Mouse (Mus musculus): ENCODE measurements around the gene Espl1.

The Espl1 gene

DNA sequence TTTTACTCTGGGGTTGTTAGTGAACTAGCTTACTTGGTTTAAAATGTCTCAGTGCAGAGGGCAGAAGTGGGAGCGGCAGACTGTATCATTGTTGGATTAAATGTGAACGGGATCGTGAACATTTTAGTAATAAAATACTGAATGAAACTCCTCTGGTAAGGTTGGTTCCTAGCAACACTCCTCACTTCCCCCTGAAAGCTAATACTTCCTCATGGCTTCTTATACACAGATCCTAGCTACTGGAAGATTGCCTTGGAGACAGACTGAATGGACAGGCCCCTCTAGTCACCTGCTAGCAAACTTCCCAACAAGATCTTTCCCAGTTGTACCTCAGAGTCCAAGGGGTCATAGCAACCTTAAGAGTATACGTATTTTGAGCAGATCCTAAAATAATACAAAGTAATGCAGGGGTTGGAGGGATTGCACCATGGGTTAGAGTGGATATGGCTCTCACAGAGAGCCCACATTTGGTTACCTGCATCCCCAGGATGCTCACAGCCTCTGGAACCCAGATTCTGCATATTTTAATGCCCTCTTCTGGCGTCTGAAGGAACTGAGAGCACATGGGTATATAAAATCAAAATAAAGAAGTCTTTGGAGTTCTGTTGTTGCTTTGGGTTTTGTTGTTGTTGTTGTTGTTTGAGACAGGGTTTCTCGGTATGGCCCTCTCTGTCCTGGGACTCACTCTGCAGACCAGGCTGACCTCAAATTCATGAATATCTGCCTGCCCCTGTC lies 21.9 kb upstream of the Espl1 start:
- DNase-seq (ENCODE audit: low read depth, low spot score): peak; percentile 56

GRCm38 (mm10) chr15:102278726-102279091 lies 17.4 kb upstream of the Espl1 start:
- no peak for DNase-seq (ENCODE audit: low read depth, low spot score)

DNA sequence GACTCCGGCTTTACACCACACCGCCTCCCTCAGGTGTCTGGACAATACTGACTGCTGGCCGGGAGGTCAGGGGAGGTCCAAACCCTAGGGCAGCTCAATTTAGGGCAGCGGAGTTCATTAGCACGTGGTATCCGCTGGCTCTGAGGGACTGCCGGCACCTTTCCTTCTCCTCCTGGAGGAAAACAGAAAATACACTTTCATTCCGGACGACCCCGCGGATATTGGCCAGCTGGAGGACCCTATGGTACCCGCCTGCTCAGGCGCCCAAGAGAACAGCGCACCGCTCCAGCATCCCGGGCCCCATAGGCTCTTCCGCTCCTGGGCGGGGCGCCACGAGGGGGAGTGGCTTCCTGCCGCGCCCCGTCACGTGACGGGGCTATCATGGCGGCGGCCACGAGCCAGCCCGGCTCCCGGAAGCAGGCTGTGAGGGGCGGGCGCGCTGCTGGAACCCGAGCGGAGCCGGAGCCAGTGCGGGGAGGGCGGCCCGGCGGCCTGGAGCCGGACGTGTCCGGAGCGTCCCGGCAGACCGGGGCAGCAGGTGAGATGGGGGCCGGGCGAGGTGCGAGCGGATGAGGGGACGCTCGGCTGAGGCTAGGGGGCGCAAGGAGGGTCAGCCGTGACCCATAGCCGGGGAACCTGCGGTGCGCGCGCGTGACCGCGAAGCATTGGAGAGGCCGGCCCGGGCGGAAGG lies 16.8 kb upstream of the Espl1 start, which contains the start of gene Mfsd5:
TSS of gene Mfsd5 (plus strand) at position 363 of the 691 bp plus-strand sequence.
- DNase-seq (ENCODE audit: low read depth, low spot score): peak; percentile 90

DNA sequence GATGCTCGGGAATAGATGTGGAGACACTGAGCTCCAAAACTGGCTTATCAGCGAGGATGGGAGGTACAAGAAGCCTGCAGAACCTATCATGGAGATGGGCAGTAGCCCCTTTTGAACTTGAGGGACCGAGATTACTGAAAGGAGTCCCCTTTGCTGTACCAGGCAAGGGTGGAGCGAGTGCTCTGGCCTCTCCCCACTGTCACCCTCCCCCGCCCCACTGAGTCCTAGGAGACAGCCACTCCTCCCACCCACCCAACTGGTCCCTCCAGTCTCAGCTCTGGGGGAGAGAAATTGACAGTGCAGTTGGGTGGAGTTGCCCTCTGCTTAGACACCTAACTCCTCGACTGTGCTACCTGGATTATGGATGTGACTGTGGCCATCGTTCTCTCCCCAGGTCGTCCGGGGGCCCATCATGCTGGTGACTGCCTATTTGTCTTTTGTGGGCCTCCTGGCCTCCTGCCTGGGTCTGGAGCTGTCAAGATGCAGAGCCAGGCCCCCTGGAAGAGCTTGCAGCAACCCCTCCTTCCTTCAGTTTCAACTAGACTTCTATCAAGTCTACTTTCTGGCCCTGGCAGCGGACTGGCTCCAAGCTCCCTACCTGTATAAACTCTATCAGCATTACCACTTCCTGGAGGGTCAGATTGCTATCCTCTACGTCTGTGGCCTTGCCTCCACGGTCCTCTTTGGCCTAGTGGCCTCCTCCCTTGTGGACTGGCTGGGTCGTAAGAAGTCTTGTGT lies 16.1 kb upstream of the Espl1 start:
- DNase-seq (ENCODE audit: low read depth, low spot score): peak; percentile 82

- DNase-seq (ENCODE audit: low read depth, low spot score): no peak
Observed at GRCm38 (mm10) chr15:102280623-102281022, 15.4 kb upstream of the Espl1 start.

DNA sequence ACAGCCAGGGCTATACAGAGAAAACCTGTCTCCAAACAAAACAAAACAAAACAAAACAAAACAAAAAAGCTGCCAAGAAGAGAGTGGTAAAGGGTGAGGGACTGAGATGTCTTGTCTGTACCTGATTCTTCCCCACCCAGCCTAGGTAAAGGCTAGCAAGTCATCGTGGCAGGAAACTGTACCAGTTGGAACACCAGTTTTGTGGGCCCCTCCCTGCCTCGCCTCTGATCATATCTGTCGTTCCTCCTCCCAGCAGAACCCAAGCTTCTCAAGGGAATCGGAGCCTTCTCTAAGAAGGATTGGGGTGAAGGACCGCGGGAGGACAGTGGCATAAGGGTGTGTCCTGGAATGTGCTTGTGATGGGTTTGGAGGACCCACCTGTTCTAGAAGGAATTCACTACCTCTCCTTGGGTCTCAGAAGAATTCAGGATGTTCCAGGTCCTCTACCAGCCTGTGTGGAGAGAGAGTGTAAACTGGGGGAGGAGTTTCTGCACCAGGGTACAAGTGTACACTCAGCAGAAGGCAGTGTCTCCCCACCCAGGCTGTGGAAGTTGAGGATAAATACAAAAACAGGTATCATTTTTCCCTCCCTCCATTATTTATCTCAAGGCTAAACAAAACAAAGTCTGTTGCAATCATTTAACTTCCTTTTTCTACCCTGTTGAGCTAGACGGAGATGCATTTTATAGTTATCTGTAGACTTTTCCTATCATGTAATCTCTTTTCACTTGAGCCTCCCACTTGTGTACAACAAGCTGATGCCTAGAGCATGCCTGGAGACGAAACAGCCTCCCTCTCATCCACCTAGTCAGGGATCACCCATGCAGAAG lies 13.4 kb upstream of the Espl1 start:
- peak; percentile 80 for DNase-seq (ENCODE audit: low read depth, low spot score)

DNA sequence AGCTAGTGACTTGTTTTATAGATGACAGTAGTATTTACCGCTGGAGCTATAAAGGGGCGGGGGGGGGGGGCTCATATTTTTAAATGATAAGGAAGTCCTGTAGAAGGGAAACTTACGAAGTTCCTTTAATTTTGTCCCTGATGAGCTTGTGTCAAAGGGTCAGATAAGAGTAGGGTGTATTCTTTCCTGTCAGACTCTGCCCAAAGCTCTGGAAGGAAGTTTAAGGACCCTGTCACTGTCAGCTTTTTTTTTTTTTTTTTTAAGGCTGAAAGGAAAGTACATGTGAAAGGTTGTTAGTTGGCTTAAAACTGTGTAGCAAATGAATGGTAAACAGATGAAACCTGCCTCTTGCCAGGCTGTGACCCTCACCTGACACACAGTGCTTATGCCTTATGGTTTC lies 12.4 kb upstream of the Espl1 start:
- no peak for DNase-seq (ENCODE audit: low read depth, low spot score)

GRCm38 (mm10) chr15:102287395-102287794 lies 8.7 kb upstream of the Espl1 start:
- peak; percentile 56 for DNase-seq (ENCODE audit: low read depth, low spot score)

- DNase-seq (ENCODE audit: low read depth, low spot score): no peak
Observed at GRCm38 (mm10) chr15:102296368-102297006, 421 bp downstream of the Espl1 start.

DNA sequence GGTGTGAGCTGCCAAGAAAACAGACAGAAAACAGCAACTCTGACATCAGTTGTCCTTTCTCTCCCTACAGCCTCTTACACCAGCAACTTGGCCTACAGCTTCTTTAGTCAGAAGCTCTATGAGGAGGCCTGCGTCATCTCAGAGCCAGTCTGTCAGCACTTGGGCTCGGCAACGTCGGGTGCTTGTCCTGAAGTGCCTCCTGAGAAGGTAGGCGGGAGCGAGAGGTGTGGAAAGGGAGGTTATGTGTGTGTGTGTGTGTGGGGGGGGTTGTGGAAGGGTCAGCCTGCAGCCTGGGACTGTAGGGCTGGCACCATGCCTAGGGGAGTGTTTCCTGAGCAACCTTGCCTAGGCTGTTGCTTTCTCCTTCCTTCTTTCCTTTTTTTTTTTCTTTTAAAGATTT lies 6.5 kb downstream of the Espl1 start:
- DNase-seq (ENCODE audit: low read depth, low spot score): no peak

DNA sequence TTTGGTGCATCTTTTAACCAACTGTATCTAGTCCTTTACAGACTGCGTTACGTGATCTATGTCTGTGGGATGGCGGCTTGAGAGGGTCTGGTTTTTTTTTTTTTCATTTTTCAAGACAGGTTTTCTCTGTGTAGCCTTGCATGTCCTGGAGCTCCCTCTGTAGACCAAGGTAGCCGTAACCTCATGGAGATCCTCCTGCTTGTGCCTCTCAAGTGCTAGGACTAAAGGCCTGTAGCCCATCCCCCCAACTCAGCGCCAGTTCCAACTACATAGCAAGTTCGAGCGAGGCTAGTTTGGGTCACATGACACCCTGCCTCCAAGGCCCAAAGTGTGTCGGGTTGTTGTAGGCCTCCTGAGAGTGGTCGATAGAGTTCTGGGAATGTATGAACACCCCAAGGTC lies 12.7 kb downstream of the Espl1 start:
- DNase-seq (ENCODE audit: low read depth, low spot score): peak; percentile 56

DNA sequence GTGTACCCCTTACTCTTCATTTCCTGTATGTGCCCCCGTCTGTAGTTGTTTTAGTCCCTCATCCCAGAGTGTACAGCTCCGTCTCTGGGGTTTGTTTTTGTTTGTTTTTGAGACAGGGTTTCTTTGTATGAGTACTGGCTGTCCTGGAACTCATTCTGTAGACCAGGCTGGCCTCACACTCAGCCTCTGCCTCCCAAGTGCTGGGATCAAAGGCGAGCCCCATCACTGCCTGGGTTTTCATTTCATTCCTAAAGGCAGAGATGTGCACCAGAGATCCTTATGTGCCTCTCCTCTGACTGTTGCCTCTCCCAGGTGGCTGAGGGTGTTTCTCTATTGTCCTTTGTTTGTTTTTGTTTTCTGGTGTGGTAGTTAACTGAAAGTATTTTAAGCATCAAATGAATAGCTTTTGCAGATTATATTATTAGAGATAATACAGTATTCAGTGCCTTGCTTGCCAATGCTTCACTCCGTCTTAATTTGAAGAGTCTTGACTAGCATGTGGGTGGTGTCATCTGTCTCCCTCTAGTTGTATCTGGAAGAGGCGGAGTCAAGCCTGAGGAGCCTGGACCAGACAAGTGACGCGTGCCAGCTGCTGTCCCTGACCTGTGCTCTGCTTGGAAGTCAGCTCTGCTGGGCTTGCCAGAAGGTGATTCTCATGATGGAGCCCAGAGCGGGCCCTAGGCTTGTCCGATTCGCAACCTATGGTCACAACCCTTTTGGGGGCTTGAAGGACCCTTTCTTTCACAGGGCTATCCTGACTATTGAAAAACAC lies 14.2 kb downstream of the Espl1 start:
- DNase-seq (ENCODE audit: low read depth, low spot score): no peak

DNA sequence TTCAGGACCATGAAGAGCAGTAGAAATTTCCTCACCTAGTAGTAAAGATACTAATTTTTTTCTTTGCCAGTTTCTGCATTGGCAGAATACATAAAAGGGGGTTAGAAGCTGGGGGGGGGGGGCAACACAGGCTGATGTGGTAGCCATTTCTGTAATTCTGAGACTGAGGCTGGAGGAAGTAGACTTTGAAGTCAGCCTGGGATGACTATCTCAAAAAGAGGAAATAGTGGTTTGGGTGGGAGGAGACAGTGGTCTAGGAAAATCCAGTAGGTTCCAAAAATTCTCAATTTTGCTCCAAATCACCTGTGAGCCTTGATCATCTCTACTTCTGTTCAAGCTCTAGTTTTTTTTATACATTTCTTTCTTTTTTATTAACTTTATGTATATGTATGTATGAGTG lies 15.4 kb downstream of the Espl1 start:
- no peak for DNase-seq (ENCODE audit: low read depth, low spot score)

- DNase-seq (ENCODE audit: low read depth, low spot score): no peak
Observed at GRCm38 (mm10) chr15:102315292-102315691, 19.2 kb downstream of the Espl1 start.

DNA sequence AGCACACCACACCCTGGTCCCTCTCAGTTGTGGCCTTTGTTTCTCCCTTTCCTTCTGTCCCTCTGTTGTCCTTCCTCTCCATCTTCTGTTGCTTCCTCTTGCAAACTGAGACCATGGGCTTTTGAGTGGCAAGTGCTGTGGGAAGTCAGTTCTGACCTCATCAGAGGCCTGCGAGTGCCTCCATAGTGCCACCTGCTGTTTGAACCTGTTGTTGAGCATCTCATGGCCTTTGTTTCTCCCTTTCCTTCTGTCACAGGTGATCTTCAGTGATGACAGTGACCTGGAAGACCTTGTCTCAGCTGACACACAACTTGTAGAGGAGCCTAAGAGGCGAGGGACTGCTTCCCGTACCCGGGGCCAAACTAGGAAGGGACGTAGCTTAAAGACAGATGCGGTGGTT lies 20.2 kb downstream of the Espl1 start:
- DNase-seq (ENCODE audit: low read depth, low spot score): peak; percentile 79

- DNase-seq (ENCODE audit: low read depth, low spot score): no peak
Observed at GRCm38 (mm10) chr15:102324654-102325473, 28.8 kb downstream of the Espl1 start.

DNA sequence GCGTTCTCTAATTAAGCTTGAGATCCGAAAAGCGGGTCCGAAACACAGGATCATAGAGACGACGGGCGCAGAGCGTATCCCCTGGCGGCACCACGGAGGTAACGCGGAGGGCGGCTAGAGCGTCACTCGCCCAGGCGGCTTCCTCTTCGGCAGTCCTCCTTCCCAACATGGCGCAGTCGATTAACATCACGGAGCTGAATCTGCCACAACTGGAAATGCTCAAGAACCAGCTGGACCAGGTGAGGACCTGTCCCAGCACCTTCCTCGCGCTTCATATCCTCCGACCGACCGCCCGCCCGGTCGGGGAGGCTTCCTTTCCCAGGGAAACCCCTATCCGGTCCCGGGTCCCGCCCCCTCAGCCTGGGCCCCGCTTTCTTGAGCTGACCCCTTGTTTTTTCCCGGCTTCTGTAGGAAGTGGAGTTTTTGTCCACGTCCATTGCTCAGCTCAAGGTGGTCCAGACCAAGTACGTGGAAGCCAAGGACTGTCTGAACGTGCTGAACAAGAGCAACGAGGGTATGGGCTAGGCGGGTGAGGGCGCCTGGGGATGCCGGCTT lies 30.0 kb downstream of the Espl1 start, which contains the start of gene Pfdn5:
TSS of gene Pfdn5 (plus strand) at position 95 of the 555 bp plus-strand sequence.
- peak; percentile 84 for DNase-seq (ENCODE audit: low read depth, low spot score)

- no peak for DNase-seq (ENCODE audit: low read depth, low spot score)
Observed at GRCm38 (mm10) chr15:102326892-102327291, 30.8 kb downstream of the Espl1 start.

DNA sequence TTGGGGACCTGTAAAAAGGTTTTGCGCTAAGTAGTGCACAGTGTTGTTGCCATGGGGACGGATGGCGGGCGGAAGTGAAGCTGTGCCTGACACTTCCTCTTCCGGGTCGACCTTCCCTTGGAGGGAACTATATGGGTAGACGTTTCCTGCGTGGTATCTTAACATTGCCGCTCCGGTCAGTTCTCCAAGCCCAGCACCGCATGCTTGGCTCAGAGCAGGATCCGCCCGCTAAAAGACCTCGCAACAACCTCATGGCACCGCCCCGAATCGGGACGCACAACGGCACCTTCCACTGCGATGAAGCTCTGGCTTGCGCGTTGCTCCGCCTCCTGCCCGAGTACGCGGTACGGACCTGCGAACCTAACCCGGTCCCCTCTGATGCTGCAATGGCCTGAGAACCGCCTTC lies 35.5 kb downstream of the Espl1 start, which contains the start of gene Myg1:
TSS of gene Myg1 (plus strand) at position 100 of the 406 bp plus-strand sequence.
- DNase-seq (ENCODE audit: low read depth, low spot score): peak; percentile 96
